Mouse (Mus musculus) right cerebral cortex, adult 18-20 months (tissue): Measurements from ENCODE around the gene Fam198b.
"Not testable (repeated sequence)": the region's sequence is repeated elsewhere in the genome, so short reads cannot be mapped to it uniquely, and the experiment has no call there.

Experiments
- DNase-seq: peaks from one replicate; pipeline ENCODE4 v3.0.0; 2022; ENCODE audit warnings: mixed read lengths

Fam198b gene

DNA sequence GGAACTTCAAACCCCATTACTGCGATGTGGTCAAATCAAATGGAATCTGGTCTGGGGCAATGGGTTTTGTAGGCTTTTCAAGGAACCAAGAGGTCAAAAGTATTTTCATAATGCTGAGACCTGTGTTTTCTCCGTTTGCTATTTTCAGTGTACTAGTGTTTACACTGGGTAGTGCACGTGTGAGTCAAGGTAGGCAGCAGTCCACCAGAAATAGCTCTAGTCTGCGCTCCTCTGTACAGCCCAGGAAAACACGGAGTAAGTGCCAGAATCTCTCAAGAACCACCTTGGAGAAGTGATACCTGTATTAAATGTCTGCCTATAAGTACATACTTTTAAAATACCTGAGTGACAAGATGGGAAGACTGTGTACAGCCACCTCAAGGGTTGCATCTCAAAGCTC, 44.1 kb downstream of the Fam198b start:
- no peak for DNase-seq

DNA sequence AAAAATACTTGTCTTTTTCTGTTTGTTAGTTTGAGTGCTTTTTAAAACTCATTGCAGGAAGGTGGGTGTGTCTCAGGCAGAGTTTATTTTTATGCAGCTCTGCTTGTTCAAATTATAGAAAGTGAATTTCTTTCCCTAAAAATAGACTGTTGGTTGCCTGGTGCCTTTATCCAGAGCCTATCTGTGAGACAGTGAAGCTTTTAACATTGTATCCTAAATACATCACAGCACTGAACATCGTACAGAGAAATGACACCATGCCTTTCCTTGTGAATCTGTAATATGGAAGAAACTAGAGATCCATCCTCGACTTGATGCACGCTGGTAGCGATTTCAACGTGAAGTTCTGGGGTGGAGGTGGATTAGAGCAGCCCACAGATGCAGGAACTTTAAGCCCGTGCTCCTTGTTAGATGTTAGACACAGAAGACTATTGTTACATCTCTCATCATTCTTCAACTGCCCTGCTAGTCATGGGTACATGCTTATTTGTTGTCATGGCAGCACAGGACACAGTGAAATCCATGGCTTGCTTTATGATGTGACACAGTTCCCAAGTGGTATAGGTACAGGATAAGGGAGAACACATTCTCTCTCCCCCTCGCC, 45.9 kb downstream of the Fam198b start:
- peak; percentile 40 for DNase-seq

DNA sequence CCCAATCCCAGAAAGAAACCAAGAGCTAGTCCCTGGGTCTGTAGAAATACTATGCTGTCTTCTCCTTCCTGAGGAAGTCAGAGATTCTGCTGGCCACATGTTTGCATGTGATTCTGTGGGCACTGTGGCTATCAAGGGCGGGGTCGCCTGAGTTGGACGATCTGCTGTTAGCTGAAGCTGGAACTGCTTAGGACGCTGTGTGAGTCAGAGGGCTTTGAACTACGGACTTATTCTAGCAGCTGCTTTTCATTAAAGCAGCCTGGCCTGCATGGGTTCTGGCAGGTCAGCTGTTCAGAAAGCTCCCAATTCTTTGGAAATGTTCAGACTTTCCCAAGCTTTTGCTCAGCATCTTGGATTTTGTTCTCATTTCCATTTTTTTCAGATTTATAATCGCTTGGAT, 51.9 kb downstream of the Fam198b start:
- no peak for DNase-seq

DNA sequence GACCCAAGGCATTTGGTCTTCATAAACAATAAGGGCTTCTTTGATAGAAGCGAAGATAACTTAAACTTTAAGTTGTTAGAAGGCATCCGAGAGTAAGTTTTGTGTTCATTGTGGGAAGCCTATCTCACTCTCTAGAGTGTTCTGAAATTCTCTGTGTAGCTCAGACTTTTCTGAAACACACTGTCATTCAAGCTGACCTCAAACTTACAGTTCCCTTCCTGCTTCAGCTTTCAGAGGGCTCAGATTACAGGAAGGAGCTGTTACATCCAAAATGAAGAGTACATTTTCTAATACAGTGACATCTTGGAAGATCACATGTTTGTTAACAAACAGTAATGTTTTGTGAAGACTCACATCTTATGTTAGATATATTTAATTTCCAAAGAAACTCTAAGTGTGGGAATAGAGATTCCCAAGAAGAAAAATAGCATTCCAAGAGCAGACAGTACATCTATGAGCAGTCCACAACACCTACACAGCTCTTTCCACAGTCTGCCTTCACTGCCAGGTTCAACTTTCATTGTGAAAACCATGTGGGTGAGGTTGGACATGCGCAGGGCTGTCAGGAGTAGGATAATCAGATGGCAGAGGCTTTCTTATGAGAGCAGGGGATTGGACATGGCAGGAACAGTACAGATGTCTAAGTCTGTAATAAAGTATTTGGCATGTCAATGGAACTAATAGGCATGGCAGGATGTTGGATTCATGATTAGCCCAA, 52.6 kb downstream of the Fam198b start:
- peak; percentile 19 for DNase-seq

DNA sequence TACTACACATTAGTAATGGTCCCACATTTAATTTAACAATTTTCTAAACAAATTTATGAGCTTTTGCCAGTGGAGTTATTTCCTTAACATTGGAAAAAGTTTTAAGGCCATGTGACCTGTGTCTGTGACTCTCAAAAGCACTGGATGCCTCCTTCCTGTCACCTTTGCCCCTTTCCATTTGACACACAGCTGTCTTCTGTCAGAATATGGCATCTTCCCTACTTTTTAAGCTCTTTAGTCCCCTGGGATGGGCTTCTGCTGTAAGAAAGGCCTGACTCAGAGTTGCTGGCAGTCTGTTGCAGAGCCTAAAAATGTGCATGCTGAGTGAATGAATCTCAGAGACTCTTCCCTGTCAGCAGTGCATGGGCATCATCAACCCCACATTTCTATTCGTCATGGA, 63.4 kb downstream of the Fam198b start:
- DNase-seq: no peak

DNA sequence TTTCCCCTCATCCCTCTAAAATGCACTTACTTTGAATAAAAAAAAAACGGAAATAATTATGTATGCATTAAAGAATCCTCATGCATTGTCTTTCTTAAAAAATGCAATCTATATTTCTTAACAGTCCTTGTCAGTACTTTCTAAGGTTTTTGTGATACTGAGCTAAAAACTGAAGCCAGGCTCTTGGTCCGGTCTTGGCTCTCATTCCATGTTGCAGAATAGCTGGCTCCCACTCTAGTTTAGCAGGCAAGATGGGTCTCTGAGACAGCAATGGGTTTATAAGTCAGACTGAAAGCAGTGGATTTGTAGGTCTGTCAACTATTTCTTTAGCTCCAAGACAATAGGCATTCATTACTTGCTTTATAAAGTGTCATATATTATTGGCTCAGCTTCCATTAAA, 63.8 kb downstream of the Fam198b start:
- DNase-seq: no peak

DNA sequence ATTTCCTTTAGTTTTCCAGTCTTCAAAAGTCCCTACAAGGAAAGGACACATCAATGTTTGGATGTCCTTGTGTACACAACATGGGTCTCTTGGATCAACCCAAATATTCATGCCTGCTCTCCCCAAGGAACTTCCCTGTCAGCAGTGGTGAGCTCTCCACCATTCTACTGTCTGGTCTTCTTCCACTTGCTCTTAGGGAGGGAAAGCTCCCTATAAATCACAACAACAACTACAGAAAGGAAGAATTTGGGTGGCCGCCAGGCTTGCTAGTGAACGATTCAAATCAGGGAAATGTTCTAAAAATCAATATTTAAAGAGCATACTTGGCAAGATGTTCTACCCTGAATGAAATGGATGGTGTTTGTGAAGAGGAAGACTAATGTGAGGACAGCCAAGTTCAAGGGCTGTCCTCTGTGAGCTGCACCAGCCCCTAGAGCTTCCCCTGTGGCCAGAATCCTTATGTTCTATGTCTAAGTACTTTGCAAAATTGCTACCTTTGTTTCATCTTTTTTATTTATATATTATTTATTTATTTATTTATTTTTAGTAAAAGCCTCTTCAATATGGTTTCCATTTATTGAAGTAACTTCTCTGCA, 68.9 kb downstream of the Fam198b start:
- no peak for DNase-seq

DNA sequence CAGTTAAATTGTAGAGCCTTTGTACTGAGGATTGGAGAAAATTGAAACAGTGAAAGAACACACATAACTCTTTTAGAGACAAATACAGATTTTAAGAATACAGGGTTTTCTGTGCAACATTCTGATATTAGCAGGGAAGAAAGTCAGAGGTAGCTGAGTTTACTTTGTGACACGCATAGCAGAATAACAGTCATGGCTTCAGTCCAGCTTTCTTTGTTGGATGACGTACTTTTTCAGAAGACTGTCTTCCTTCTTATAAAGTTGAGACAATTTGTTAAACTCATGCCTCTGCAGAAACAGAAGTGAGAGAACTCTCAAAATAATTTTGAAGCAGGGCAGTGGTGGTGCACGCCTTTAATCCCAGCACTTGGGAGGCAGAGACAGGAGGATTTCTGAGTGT, 70.9 kb downstream of the Fam198b start:
- no peak for DNase-seq

DNA sequence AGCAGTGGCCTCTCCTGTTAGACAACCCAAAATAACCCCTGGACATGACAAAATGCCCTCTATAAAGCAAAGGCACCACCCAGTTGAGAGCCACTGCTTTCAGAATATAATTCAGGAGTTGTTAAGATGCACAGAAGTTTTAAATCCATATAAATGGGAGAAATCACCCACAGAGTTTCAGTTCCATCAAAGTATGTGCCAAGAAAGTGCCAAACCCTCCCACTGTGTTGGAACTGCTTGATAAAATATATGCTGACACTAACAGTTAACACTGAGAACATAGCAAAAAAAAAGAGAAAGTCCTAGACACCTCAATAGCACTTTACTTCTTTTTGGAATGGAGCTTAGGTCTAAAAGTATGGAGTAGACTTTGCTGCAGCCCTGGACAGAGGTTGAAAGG, 72.5 kb downstream of the Fam198b start:
- no peak for DNase-seq

DNA sequence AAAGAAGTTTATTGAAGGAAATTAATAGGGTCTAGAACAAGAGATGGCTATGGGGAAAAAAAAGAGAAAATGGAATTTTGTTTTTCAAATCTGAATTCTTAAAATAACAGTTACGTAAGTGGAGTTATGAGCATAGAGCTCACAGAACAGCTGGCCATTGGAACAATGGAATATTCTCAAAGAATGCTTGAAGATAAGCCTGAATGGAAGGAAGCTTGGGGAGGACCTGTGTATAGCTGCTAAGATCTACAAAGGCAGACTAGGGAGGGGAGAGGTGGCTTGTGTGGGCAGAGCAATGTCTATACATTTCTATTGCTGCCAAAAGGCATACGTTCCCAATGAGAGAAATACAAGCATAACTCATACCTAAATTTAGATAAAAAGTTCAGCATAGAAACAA, 73.4 kb downstream of the Fam198b start:
- no peak for DNase-seq

DNA sequence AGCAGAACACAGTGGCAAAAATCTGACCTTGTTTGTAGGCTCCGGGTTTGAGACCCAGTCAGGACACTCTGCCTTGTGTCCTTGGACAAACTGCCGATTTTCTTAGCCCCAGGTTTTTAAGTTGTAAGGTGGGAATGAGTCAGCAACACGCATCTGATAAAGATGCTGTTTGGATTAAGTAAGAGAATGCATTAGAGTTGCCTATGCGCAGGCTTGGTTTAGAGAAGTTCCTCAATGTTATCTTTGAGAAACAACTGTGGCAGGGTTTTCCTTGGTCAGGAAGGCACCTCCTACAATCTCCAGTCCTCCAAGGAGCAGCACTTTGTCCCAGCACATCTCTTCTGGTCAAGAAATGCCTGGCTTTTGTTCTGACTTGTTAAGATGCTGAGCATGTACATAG, 82.4 kb downstream of the Fam198b start:
- no peak for DNase-seq

DNA sequence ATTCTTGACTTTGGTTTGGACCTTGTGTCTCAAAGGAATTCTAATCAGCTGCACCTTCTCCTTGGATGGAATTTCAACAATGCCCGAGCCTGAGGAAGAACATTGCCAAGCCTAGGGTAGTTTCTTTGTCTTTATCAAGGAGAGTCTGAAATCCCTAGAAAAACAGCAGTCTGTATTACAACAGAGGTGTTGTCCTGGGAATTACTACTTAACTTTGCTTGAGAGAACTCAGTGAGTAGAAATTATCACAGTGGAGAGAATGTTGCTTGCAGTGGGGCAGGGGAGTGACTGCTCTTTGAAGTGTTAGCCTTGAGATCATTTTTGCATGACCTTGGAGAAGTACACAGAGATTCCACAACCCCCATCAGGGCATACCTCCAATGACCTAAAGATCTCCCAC, 83.0 kb downstream of the Fam198b start:
- no peak for DNase-seq

DNA sequence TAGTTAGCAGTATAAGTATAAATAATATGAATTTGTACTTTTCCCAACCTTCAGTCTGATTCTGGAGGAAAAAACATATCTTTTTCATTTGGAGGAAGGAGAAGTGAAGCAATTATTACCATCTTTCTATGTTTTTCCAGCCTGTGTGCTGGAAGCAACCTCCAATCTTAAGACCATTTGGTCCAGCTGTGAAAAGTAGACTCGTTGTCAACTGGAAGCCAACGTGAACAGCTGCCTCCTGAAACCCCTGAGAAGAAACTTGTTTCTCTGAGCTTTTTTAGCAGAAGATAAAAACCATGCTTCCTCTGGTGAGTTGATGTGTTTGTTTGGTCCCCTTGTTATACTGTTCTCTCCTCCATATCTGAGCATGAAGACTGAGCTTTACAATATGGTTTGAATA, 84.1 kb downstream of the Fam198b start:
- DNase-seq: no peak

DNA sequence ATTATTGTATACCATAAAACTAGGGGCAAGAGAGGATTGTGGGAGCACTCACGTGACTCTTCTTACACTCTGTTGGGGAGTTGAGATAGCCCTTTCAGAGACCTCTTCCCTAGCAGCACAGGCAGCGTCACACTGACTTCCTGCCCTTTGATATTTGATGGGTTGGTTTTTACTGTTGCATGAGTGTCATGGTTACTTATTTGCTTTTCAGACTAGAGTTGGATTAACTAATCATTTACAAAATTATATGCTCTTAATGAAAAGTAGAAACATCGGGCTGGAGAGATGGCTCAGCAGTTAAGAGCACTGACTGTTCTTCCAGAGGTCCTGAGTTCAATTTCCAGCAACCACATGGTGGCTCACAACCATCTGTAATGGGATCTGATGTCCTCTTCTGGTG, 85.2 kb downstream of the Fam198b start:
- not testable (repeated sequence) for DNase-seq

DNA sequence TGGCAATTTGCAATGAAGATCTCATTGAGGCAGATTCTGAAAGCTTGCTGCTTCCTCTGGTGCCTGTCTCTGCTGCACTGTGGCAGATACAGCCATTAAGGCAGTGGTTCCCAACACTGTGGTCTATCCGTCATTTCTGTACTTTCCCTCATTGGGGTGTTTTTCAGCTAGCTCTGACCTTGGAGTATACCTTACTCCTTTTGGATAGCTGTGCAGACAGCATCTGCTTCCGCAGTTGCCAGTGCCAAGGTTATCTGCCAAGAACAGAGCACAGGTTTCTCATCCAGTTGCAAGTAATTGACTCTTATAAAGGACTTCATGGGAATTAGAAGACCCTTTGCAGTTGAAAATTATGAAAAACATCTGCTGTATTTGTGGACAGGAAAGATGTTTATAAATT, 85.7 kb downstream of the Fam198b start:
- no peak for DNase-seq

DNA sequence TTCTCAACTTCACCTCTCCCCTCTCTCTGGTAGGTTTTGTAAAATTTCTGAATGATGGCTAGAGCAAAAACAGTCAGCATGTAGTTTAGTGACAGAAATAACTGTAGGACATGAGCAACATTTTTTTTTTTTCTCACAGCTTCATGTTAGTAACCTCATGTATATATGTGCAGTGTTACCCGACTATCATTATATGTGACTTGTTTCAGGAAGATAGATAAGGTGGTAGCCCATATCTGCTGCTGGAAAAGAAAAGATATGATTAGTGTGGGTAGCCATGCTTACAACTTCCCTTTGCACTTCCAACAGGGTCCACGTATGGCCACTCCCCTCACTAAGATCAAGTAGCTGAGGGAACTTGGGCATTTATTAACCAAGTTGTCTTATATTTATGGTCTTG, 86.2 kb downstream of the Fam198b start:
- DNase-seq: no peak

DNA sequence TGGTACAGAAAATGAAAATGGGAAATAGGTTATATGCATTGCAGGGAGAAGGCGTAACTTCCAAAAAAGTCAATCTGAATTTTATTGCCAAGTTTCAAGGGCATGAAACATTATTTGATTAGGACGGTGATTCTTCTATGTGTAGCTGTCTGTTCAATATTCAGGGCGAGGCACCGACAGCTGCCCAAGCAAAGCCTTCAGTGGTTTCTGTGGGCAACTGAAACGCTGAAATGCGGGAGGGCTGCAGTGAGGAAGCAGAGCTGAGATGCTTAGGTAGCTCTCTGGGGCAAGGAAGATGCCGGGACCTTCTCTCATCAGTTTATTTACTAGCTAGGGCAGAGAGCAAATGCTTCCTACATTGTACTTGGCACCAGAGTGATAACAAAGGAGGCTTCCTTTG, 87.2 kb downstream of the Fam198b start:
- no peak for DNase-seq

DNA sequence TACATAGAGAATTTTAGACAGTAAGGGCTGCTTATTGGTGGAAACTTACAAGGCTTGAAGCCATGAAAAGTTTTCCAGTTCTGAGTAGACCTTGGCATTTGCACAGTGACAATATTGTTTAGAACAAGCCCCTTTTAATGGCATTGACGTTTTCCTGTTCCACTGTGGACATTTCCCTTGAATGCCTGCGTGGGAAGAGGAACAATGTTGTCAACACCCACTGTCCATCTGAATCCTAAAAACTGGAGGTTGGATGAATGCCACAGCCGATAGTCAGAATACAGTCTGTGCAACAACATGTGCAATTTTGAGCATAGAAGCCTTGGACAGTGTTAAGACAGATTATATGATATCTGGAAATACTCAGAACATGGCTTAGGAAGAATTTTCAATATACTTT, 92.5 kb downstream of the Fam198b start:
- peak; percentile 45 for DNase-seq

DNA sequence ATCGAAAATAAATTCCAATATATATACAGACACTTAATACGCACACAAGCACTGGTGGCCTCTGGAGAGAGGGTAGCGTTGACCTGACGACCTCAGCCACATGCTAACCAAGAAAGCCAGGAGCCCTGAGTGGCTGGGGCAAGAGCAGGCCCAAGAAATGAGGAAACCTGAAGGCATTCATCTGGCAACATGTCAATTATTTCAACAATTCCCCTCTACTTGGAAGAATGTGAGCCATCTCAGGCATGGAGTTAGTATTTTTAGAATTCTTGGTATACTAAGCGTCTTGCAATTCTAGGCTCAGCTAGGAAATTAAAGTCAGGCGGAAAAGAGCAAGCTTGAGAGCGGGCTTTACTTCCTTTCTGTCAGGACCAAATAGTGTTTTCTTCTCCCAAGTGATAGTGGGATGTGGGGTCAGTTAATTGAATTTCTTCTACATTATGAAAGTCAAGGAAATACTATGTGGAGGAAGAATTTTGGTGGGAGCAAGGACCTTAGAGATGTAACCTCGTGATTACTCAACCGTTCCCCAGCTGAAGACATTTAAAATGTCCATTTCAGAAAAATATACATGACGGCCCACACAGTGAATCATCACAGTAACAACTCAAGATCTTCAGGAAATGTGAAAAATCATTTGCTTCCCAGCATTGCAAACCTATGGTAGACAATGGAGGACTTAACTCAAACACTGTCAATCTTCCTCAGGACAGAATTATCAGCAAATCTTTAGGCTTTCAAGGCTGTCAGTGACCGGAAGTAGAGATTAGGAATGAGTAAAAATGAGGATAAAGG, 93.5 kb downstream of the Fam198b start:
- DNase-seq: peak; percentile 51

DNA sequence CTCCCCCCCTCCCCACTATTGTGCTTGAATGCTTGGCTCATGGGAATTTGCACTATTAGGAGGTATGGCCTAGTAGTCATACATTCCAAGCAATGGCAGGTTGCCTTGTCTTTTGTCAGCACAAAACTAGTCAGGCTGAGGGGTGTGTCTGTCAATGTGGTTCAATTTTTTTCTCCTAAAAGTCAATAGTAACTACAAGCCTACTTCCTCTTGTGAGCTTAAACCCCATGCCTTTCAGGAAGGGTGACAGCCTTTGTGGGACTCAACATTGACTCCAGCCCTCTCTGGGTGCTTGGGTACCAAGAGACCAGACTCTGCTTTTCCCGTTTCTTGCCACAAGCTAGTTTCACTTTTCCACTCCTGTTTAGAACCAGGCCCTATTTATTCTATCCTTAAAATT, 96.4 kb downstream of the Fam198b start:
- no peak for DNase-seq

DNA sequence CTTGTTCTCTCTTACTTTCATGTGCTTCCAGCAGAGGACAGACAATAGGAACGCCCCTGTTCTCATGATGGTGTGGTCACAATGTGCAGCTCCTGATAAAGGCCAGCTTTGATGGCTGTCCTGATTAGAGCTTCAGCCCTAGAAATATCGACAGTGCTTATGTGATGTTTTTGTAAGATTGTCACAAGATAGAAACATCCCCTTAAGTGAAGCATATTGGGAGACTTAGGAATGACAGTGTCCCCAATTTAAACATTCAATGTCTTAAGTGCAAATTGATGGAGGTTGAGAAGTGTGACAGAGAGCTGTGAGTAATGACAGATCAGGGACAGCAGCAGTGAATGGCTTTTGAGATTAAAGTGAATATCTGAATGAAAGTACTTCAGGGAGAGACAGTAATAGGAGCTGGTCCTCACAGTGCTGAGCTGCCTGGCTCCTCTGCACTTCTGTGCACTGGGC, 99.7 kb downstream of the Fam198b start:
- DNase-seq: no peak

DNA sequence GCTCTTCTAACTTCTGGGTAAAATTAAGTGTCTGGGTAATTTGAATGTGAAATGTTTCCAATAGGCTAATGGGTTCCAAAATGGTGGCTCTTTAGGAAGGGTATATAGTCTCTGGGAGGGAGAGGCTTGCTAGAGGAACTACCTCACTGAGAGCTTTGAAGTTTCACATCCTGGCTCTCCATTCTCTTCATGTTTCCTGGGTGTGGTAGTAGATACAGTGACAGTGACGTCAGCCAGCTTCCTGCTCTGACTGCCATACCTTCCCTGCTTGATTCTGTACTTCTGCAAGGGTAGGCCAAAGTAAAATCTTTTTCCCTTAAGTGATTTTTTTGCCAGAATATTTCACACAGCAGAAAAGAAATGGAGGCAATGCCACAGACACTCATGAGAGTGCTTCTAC, 100.2 kb downstream of the Fam198b start:
- DNase-seq: no peak

DNA sequence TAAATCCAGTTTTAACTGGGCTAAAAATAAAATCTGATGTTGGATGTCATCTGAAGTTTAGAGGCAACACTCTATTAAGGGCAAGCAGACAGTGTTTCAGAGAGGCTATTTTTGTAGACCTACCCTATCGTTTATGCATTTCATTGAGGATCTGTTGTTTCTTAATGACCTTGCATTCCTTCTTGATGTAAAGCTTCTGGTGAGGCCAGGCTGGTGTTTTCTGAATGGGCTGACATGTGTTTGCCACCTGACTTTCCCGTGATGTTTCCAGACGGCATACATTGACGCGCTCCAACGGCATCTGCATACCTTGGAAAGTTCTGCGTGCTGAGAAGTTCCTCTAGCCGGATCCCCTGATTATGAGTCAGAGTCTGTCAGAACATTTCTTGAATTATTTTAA, 104.9 kb downstream of the Fam198b start:
- no peak for DNase-seq

DNA sequence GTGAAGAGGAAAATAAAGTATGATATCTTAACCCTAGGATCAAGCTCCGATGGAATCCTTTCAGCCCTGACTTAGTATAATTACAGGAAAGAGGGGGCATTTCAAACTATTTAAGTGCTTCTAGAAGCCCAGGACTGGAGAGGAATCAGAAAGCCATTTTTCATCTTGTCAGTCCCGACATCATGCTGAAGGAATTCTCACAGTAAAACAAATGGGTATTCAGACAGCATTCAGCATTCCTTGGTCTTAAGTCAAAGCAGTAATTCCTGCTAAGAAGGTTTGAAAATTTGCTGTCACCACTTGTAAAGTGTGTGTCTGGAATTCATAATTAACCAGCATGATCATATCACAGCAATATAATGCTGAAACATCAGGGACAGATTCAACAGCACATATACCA, 105.6 kb downstream of the Fam198b start:
- DNase-seq: no peak
